Mouse (Mus musculus) frontal cortex, postnatal 10 days (tissue): ENCODE data around the gene Vill.
A peak's percentile ranks its signal among the peaks of the same experiment; 100 is the strongest.

Source experiments
- DNase-seq, 2 experiments: peaks; one replicate each; pipeline ENCODE4 v3.0.0; 2022; ENCODE audit warnings: low spot score in 2 of 2, mixed read lengths in 1 of 2

Gene Vill

GRCm38 (mm10) chr9:119080040-119080675 is 27.6 kb downstream of the Vill start:
- no peak for DNase-seq

- DNase-seq = no peak
Measured at GRCm38 (mm10) chr9:119082039-119082438, 29.5 kb downstream of the Vill start.

GRCm38 (mm10) chr9:119082656-119083430 is 30.3 kb downstream of the Vill start:
- DNase-seq = no peak

GRCm38 (mm10) chr9:119083966-119084365 is 31.4 kb downstream of the Vill start:
- no peak for DNase-seq

GRCm38 (mm10) chr9:119086451-119086850 is 33.9 kb downstream of the Vill start:
- no peak for DNase-seq

GRCm38 (mm10) chr9:119087309-119087708 is 34.7 kb downstream of the Vill start:
- no peak for DNase-seq

- DNase-seq = peak; percentile 65 to 72
Measured at GRCm38 (mm10) chr9:119088148-119088801, 35.7 kb downstream of the Vill start.

GRCm38 (mm10) chr9:119089437-119089836 is 36.9 kb downstream of the Vill start:
- DNase-seq = no peak

- DNase-seq = no peak
Measured at GRCm38 (mm10) chr9:119090462-119090861, 37.9 kb downstream of the Vill start.

- DNase-seq = no peak
Measured at GRCm38 (mm10) chr9:119091581-119092310, 39.2 kb downstream of the Vill start.

GRCm38 (mm10) chr9:119092473-119093418 is 40.2 kb downstream of the Vill start:
- DNase-seq = no peak

GRCm38 (mm10) chr9:119093419-119094295 is 41.1 kb downstream of the Vill start, which contains the start of gene Plcd1:
TSS of gene Plcd1 (minus strand) at chr9:119093502.
- DNase-seq = peak; percentile 77 to 85

GRCm38 (mm10) chr9:119094462-119095109 is 42.0 kb downstream of the Vill start:
- DNase-seq = no peak

- DNase-seq = peak in 1 of 2 experiments; percentile 34
Measured at GRCm38 (mm10) chr9:119100177-119100898, 47.8 kb downstream of the Vill start.

- peak; percentile 64 to 72 for DNase-seq
Measured at GRCm38 (mm10) chr9:119101992-119102782, 49.6 kb downstream of the Vill start, which contains the start of gene Dlec1. TSS of gene Dlec1 (plus strand) at chr9:119102478.

- no peak for DNase-seq
Measured at GRCm38 (mm10) chr9:119102783-119103113, 50.2 kb downstream of the Vill start.

- no peak for DNase-seq
Measured at GRCm38 (mm10) chr9:119107566-119107965, 55.0 kb downstream of the Vill start.
